In genomic region chr14:61210111-61210510, GRCm38 (mm10) we compare ENCODE assay signal across 21 mouse cellular contexts. TPM values are rescaled to one million over a fixed set of nuclear protein-coding genes. Genes with fewer than 3 reads are reported as not detected.
DNase-seq lines count a peak whose midpoint lies in the region; TF ChIP-seq lines count a peak whose summit lies in the region.
"Had no signal": no experiment of that assay in that cellular context is flagged by ENCODE, and none has a peak within 500 bp of the region (broad histone marks: within the 10 kb centered on the region; RNA-seq: fewer than 3 reads in every experiment).

No protein-coding gene starts in this region.

- DNase-seq in adrenal gland, postnatal 10 days: peak; percentile 37
- no peak for DNase-seq in adrenal gland, adult 2 months
- DNase-seq in heart, adult 11 months: peak; percentile 48
- DNase-seq in heart, adult 18-20 months: no peak
- DNase-seq in MEL-GATA-1-ER (ENCODE audit: extremely low read depth, low read depth): peak; percentile 17
- DNase-seq in layer of hippocampus, adult 2 months (ENCODE audit: low spot score in 2 of 2): no peak
- DNase-seq: adrenal gland, postnatal 25 days; B cell, adult 2 months; cerebellum, adult 11-12 months; cerebellum, adult 2 months; cerebellum, adult 9-10 months; cerebellum, postnatal 10 days; cerebellum, postnatal 25 days; forebrain, postnatal 0 days had no signal

- no peak overlapping the region for H3K4me3 ChIP-seq in layer of hippocampus, adult 2 months
- H3K4me3 ChIP-seq: embryonic facial prominence, embryonic 10.5 days; embryonic facial prominence, embryonic 12.5 days; forebrain, embryonic 13.5 days; forebrain, embryonic 15.5 days had no signal

- H3K27ac ChIP-seq in layer of hippocampus, adult 2 months: no peak overlapping the region
- H3K27ac ChIP-seq: embryonic facial prominence, embryonic 10.5 days; embryonic facial prominence, embryonic 12.5 days; forebrain, embryonic 13.5 days; forebrain, embryonic 15.5 days had no signal

- TF ChIP-seq CTCF in layer of hippocampus, adult 2 months (conservative IDR thresholded peaks at IDR 0.05): no peak

RNA-seq across cellular contexts. Expression of gene Sgcg, which starts 48.2 kb away (rescaled TPM):
- 10 to 100 TPM; 10.2 to 20.1 TPM for total RNA-seq in adrenal gland, postnatal 10 days (2021)
- 1 to 10 TPM in 1 of 2 experiments, under 1 TPM in 1; 0.89 to 3.0 TPM for total RNA-seq in adrenal gland, adult 2 months (2021)
- not detected in 2 replicates for polyA plus RNA-seq in adrenal gland, adult 2 months (2012; rRNA removed)
- 100 to 1,000 TPM; 181 to 202 TPM for total RNA-seq in heart, adult 18-20 months (2021)
- total RNA-seq in layer of hippocampus, adult 2 months (2021): under 1 TPM in 1 of 2 experiments, not detected in 1; 0.28 TPM
- total RNA-seq: CH12.LX had no signal
- polyA plus RNA-seq: CD4-positive, CD25-positive, alpha-beta regulatory T cell, adult 4 months; embryonic facial prominence, embryonic 10.5 days; forebrain, embryonic 13.5 days; G1E had no signal

Comparison
In these comparisons a context has a peak if more than half of its experiments do, and no peak if none do; other contexts are left out.
1. DNase-seq: peak in adrenal gland, postnatal 10 days (single experiment), heart, adult 11 months (single experiment) and MEL-GATA-1-ER (single experiment); none in adrenal gland, adult 2 months (single experiment), heart, adult 18-20 months (0 of 2) and layer of hippocampus, adult 2 months (0 of 2).
2. RNA of gene Sgcg, which starts 48.2 kb away (total RNA-seq): 181 to 202 TPM in heart, adult 18-20 months; 10.2 to 20.1 TPM in adrenal gland, postnatal 10 days, 0.89 to 3.0 TPM in adrenal gland, adult 2 months and 0.28 TPM in layer of hippocampus, adult 2 months; every median in the first group is over 4 times any median in the second.